Mouse (Mus musculus): ENCODE measurements around the gene Gm15114.
"Not testable (repeated sequence)": the region's sequence is repeated elsewhere in the genome, so short reads cannot be mapped to it uniquely, and the experiment has no call there.

Gm15114 gene

DNA sequence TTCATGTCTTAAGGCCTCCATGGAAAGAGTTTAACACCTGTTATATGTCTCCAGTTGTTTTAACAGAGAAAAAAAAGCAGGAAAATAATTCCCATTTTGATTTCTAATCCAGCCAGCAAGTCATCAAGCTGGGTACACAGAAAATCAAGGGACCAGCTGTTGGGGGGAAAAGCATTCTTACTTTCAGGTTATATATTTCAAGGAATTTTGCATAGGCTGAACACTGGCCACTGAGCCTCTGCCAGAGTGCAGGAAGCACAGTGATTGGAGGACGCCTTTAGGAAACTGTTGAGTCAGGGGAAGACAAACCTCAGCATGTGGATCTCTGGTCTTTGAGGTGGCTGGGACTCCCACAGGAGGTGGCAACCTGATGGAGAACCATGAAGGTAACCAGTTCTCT lies at the start of gene Gm15114:
Gene Gm15114 (plus strand): TSS at position 301 of the 400 bp plus-strand sequence.
- not testable (repeated sequence) for DNase-seq (ENCODE audit: low read depth)

All from naive thymus-derived CD4-positive, alpha-beta T cell, adult 2 months (primary cell).